Mouse (Mus musculus) CH12.LX (cell line): ENCODE results near the gene Zp3. TPM values are rescaled to one million over a fixed set of nuclear protein-coding genes. Genes with fewer than 3 reads are reported as not detected.
A peak's percentile ranks its signal among the peaks of the same experiment; 100 is the strongest.

Experiments
- DNase-seq: peaks from one replicate; pipeline ENCODE4 v3.0.0-alpha.2; 2013; ENCODE audit errors: extremely low read depth
- H3K27ac ChIP-seq: 2 replicates; pipeline ENCODE4 v1.5.1; 2012; ENCODE audit warnings: low read depth, mild to moderate bottlenecking, control low read depth, moderate library complexity; ENCODE audit not compliant: insufficient read depth
- H3K27me3 ChIP-seq: replicated peaks from 2 replicates; pipeline ENCODE3; 2012; ENCODE audit warnings: inconsistent platforms
- H3K36me3 ChIP-seq, 2 experiments: replicated peaks in 1 of 2; 2 replicates each; pipeline versions ENCODE3 to v1.6.1; 2012; ENCODE audit warnings: inconsistent platforms in 1 of 2, low read length in 1 of 2, mild to moderate bottlenecking in 1 of 2, mixed read lengths in 1 of 2, moderate library complexity in 1 of 2; ENCODE audit not compliant: control insufficient read depth in 1 of 2, insufficient read depth in 1 of 2
- H3K4me1 ChIP-seq, 2 experiments: 2 replicates each; pipeline ENCODE4 v1.6.1; 2012; ENCODE audit warnings: inconsistent platforms in 1 of 2, moderate library complexity in 1 of 2; ENCODE audit not compliant: insufficient read depth in 2 of 2, control insufficient read depth in 1 of 2
- H3K4me2 ChIP-seq: 2 replicates; pipeline ENCODE4 v1.6.1; 2012; ENCODE audit warnings: low read depth, mild to moderate bottlenecking, control low read depth; ENCODE audit not compliant: poor library complexity, insufficient read depth, severe bottlenecking
- H3K4me3 ChIP-seq, 3 experiments: fragments of 150-350 bp in 1 of 3; sonication (generic) in 1 of 3; replicated peaks in 1 of 3; 2 replicates each; pipeline versions ENCODE3 to v1.5.1; 2011 to 2012; ENCODE audit warnings: low read depth in 2 of 3, low read length in 2 of 3, mild to moderate bottlenecking in 2 of 3, moderate library complexity in 2 of 3, control low read depth in 1 of 3, improper control_type of control experiment in 1 of 3, inconsistent platforms in 1 of 3, mixed read lengths in 1 of 3; ENCODE audit not compliant: poor library complexity in 1 of 3
- H3K79me2 ChIP-seq: replicated peaks from 2 replicates; pipeline ENCODE4 v1.6.1; 2012; ENCODE audit warnings: mild to moderate bottlenecking, moderate library complexity; ENCODE audit not compliant: control insufficient read depth, poor library complexity, insufficient read depth, severe bottlenecking; ENCODE audit errors: extremely low read depth
- H3K9ac ChIP-seq: 2 replicates; pipeline ENCODE4 v1.6.1; 2012; ENCODE audit warnings: low read depth, mild to moderate bottlenecking, control low read depth, moderate library complexity; ENCODE audit not compliant: insufficient read depth
- H3K9me3 ChIP-seq: replicated peaks from 2 replicates; pipeline ENCODE3; 2012; ENCODE audit warnings: low read length, inconsistent platforms, mixed read lengths
- CHD1 ChIP-seq: IDR thresholded peaks from 2 replicates; pipeline ENCODE4 v1.6.1; 2012; ENCODE audit warnings: low read depth, low read length, improper control_type of control experiment, inconsistent platforms
- CHD2 ChIP-seq: IDR thresholded peaks from 2 replicates; pipeline ENCODE4 v1.6.1; 2011; ENCODE audit warnings: low read length, improper control_type of control experiment
- CTCF ChIP-seq, 2 experiments: IDR thresholded peaks in 1 of 2; conservative IDR thresholded peaks in 1 of 2; 2 replicates each; pipeline ENCODE4 v1.5.1; 2011 to 2012; ENCODE audit warnings: low read depth in 2 of 2, low read length in 2 of 2, improper control_type of control experiment in 1 of 2, inconsistent platforms in 1 of 2, mild to moderate bottlenecking in 1 of 2, moderate library complexity in 1 of 2
- E2F4 ChIP-seq: IDR thresholded peaks from 2 replicates; pipeline ENCODE4 v1.6.1; 2011; ENCODE audit warnings: low read depth, low read length, improper control_type of control experiment; ENCODE audit not compliant: insufficient replicate concordance
- ELF1 ChIP-seq: IDR thresholded peaks from 2 replicates; pipeline ENCODE4 v1.6.1; 2014; ENCODE audit warnings: low read depth, mild to moderate bottlenecking, inconsistent platforms, low read length, improper control_type of control experiment
- EP300 ChIP-seq: IDR thresholded peaks from 2 replicates; pipeline ENCODE4 v1.6.1; 2011; ENCODE audit warnings: low read length, improper control_type of control experiment
- ETS1 ChIP-seq: conservative IDR thresholded peaks from 2 replicates; pipeline ENCODE4 v1.6.1; 2012; ENCODE audit warnings: low read depth, mild to moderate bottlenecking, inconsistent platforms, low read length, improper control_type of control experiment, moderate library complexity
- GABPA ChIP-seq: IDR thresholded peaks from 2 replicates; pipeline ENCODE4 v1.6.1; 2012; ENCODE audit warnings: low read depth, low read length, improper control_type of control experiment, inconsistent platforms; ENCODE audit not compliant: insufficient replicate concordance
- JUN ChIP-seq: IDR thresholded peaks from 2 replicates; pipeline ENCODE4 v1.6.1; 2011; ENCODE audit warnings: low read depth, mild to moderate bottlenecking, low read length, improper control_type of control experiment, moderate library complexity; ENCODE audit not compliant: insufficient read depth
- JUND ChIP-seq: conservative IDR thresholded peaks from 2 replicates; pipeline ENCODE4 v1.6.1; 2011; ENCODE audit warnings: low read depth, low read length, improper control_type of control experiment
- KAT2A ChIP-seq: IDR thresholded peaks from 2 replicates; pipeline ENCODE4 v1.6.1; 2012; ENCODE audit warnings: low read length, improper control_type of control experiment, inconsistent platforms; ENCODE audit not compliant: insufficient replicate concordance
- MAX ChIP-seq: IDR thresholded peaks from 2 replicates; pipeline ENCODE4 v1.6.1; 2011; ENCODE audit warnings: low read length, improper control_type of control experiment
- MAZ ChIP-seq: IDR thresholded peaks from 2 replicates; pipeline ENCODE4 v1.6.1; 2012; ENCODE audit warnings: low read depth, mild to moderate bottlenecking, inconsistent platforms, low read length, improper control_type of control experiment, moderate library complexity
- MEF2A ChIP-seq: IDR thresholded peaks from 2 replicates; pipeline ENCODE4 v1.6.1; 2014; ENCODE audit warnings: low read depth, mild to moderate bottlenecking, inconsistent platforms, low read length, improper control_type of control experiment, borderline replicate concordance
- MYC ChIP-seq: IDR thresholded peaks from 2 replicates; pipeline ENCODE4 v1.6.1; 2011; ENCODE audit warnings: low read depth, mild to moderate bottlenecking, improper control_type of control experiment, low read length
- NELFE ChIP-seq: IDR thresholded peaks from 2 replicates; pipeline ENCODE4 v1.6.1; 2011; ENCODE audit warnings: low read depth, low read length, improper control_type of control experiment
- NRF1 ChIP-seq: IDR thresholded peaks from 2 replicates; pipeline ENCODE4 v1.6.1; 2014; ENCODE audit warnings: low read depth, mild to moderate bottlenecking, inconsistent platforms, low read length, improper control_type of control experiment, moderate library complexity
- PAX5 ChIP-seq: IDR thresholded peaks from 2 replicates; pipeline ENCODE4 v1.6.1; 2012; ENCODE audit warnings: low read length, inconsistent platforms, mixed read lengths
- POLR2A ChIP-seq: IDR thresholded peaks from 2 replicates; pipeline ENCODE4 v1.6.1; 2011; ENCODE audit warnings: low read depth, mild to moderate bottlenecking, improper control_type of control experiment, low read length
- POLR2AphosphoS2 ChIP-seq: IDR thresholded peaks from 2 replicates; pipeline ENCODE4 v1.6.1; 2011; ENCODE audit warnings: low read depth, low read length, improper control_type of control experiment
- RAD21 ChIP-seq: IDR thresholded peaks from 2 replicates; pipeline ENCODE4 v1.6.1; 2011; ENCODE audit warnings: low read depth, mild to moderate bottlenecking, low read length, improper control_type of control experiment, moderate library complexity
- RCOR1 ChIP-seq: conservative IDR thresholded peaks from 2 replicates; pipeline ENCODE4 v1.6.1; 2012; ENCODE audit warnings: low read depth, mild to moderate bottlenecking, inconsistent platforms, low read length, improper control_type of control experiment
- SMC3 ChIP-seq: IDR thresholded peaks from 2 replicates; pipeline ENCODE4 v1.6.1; 2011; ENCODE audit warnings: low read depth, low read length, improper control_type of control experiment
- TBP ChIP-seq: conservative IDR thresholded peaks from 2 replicates; pipeline ENCODE4 v1.6.1; 2011; ENCODE audit warnings: low read depth, low read length, improper control_type of control experiment
- TCF12 ChIP-seq: IDR thresholded peaks from 2 replicates; pipeline ENCODE4 v1.6.1; 2014; ENCODE audit warnings: low read depth, mild to moderate bottlenecking, inconsistent platforms, low read length, improper control_type of control experiment
- UBTF ChIP-seq: IDR thresholded peaks from 2 replicates; pipeline ENCODE4 v1.6.1; 2012; ENCODE audit warnings: low read depth, mild to moderate bottlenecking, inconsistent platforms, low read length, improper control_type of control experiment, moderate library complexity
- USF1 ChIP-seq: IDR thresholded peaks from 2 replicates; pipeline ENCODE4 v1.6.1; 2014; ENCODE audit warnings: low read depth, mild to moderate bottlenecking, inconsistent platforms, low read length, improper control_type of control experiment
- USF2 ChIP-seq: conservative IDR thresholded peaks from 2 replicates; pipeline ENCODE4 v1.6.1; 2011; ENCODE audit warnings: low read depth, low read length, improper control_type of control experiment
- ZC3H11A ChIP-seq: IDR thresholded peaks from 2 replicates; pipeline ENCODE4 v1.6.1; 2012; ENCODE audit warnings: low read depth, mild to moderate bottlenecking, inconsistent platforms, low read length, improper control_type of control experiment
- ZKSCAN1 ChIP-seq: IDR thresholded peaks from 2 replicates; pipeline ENCODE4 v1.6.1; 2012; ENCODE audit warnings: low read depth, inconsistent platforms, low read length, improper control_type of control experiment, borderline replicate concordance
- ZMIZ1 ChIP-seq: IDR thresholded peaks from 2 replicates; pipeline ENCODE4 v1.6.1; 2012; ENCODE audit warnings: low read depth, mild to moderate bottlenecking, inconsistent platforms, low read length, improper control_type of control experiment
- ZNF384 ChIP-seq: IDR thresholded peaks from 2 replicates; pipeline ENCODE4 v1.6.1; 2012; ENCODE audit warnings: low read depth, low read length, improper control_type of control experiment, inconsistent platforms
- dilution Hi-C: fragments of 300-500 bp; cut with MboI; formaldehyde crosslinking; loops from 2 replicates; pipeline ENCODE4 v1.14.3; 2020; ENCODE audit warnings: low sequenced_read_pairs; ENCODE audit not compliant: extremely low pct_unique_long_range_greater_than_20kb, extremely low pct_ligation_motif_present
- in situ Hi-C: fragments of 300-500 bp; cut with MboI; formaldehyde crosslinking; loops from 3 replicates; pipeline ENCODE4 v1.14.3; 2019; ENCODE audit warnings: low sequenced_read_pairs, low pct_ligation_motif_present, low pct_unique_long_range_greater_than_20kb, mixed read lengths
- polyA plus RNA-seq: library from polyadenylated mRNA; unstranded; fragments of >175 nt; gene quantifications from 2 replicates; pipeline ENCODE4 v1.2.1, GENCODE M21; 2012; ENCODE audit warnings: low read depth; ENCODE audit not compliant: insufficient read length
- total RNA-seq, 2 experiments: library from RNA; depleted of rRNA; stranded (reverse); fragments of 300-350 nt in 1 of 2; fragments of >200 nt in 1 of 2; gene quantifications; 2 replicates each; pipeline ENCODE4 v1.2.3; 2012 to 2014

The Zp3 gene
- total and polyA plus RNA-seq, 3 experiments, result 0.13 TPM; not detected in 2

DNA sequence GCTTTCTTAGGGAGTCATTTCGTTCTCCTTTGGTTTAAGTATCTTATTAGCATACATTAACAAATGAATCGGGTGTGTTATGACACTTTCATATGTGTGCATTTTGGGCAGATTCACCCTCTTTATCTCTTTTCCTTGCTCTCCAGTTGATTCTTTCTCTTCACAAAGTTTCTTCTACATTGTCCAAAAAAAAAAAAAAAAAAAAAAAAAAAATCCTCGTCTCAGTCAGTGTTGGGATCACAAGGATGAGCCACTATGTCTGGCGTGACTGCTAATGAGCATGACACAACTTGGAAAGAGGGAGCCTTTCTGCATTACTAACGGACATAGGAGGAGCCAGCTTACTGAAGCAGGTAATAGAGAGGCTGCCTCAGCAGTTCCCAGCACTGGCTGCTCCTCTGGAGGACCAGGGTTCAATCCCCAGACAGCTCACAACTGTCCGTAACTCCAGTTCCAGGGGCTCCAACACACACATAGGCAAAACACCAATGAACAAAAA, 4.7 kb downstream of the Zp3 start:
- peaks cover 3% of the 10 kb centered on the region for H3K27me3 ChIP-seq
- no peak for DNase-seq
- dilution Hi-C loops, result no loop called here
- H3K4me2 ChIP-seq, result no peak overlapping the region
- H3K79me2 ChIP-seq, result no peaks in the 10 kb centered on the region
- no peak overlapping the region for H3K4me3 ChIP-seq
- in situ Hi-C loops, result loop anchor here (5.0 to 10.0 kb wide), 2 partner anchors 73 to 190 kb away; partner anchors contain the start of gene Orai2
- no peaks in the 10 kb centered on the region for H3K9me3 ChIP-seq
- no peak overlapping the region for H3K27ac ChIP-seq
- no peak overlapping the region for H3K9ac ChIP-seq
- TF ChIP-seq POLR2AphosphoS2, result no peak
- TF ChIP-seq ETS1, result no peak
- no peak for TF ChIP-seq CTCF (conservative IDR thresholded peaks at IDR 0.05 in 1 of 2, IDR thresholded peaks at IDR 0.05 in 1 of 2; ENCODE audit: low read depth in 2 of 2, low read length in 2 of 2)
- TF ChIP-seq CHD1, result no peak
- no peak for TF ChIP-seq RCOR1
- no peak for TF ChIP-seq KAT2A
- peaks cover 0 to 8% of the 10 kb centered on the region in 2 experiments; a peak in 2 of 4 replicates for H3K4me1 ChIP-seq
- no peaks in the 10 kb centered on the region for H3K36me3 ChIP-seq

DNA sequence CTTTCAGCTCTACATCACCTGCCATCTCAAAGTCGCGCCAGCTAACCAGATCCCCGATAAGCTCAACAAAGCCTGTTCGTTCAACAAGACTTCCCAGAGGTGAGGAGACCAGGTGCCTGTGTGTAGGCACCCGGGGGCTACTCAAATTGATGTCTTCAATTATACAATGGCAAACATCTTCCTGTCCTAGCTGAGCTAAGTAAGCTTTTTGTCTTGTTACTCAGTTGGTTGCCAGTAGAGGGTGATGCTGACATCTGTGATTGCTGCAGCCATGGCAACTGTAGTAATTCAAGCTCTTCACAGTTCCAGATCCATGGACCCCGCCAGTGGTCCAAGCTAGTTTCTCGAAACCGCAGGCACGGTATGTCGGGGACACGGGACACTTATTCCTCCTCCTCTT, 7.3 kb downstream of the Zp3 start:
- Histone ChIP-seq H3K9ac (no peak overlapping the region), H3K27me3 (no peaks in the 10 kb centered on the region), H3K9me3 (no peaks in the 10 kb centered on the region), H3K36me3 (no peaks in the 10 kb centered on the region), H3K27ac (no peak overlapping the region), H3K4me3 (no peak overlapping the region), H3K79me2 (no peaks in the 10 kb centered on the region), H3K4me1 (peaks cover 11 to 30% of the 10 kb centered on the region in 2 experiments), H3K4me2 (no peak overlapping the region)
- DNase-seq, result peak; percentile 68
- in situ Hi-C loops (loop anchor here (10.0 kb wide), 1 partner anchor 188 kb away; the partner anchor contains the start of gene Orai2), dilution Hi-C loops (no loop called here)
- TF ChIP-seq JUND, result no peak
- no peak for TF ChIP-seq EP300
- peak; percentile 85 for TF ChIP-seq RAD21
- TF ChIP-seq GABPA, result no peak
- no peak for TF ChIP-seq USF1
- no peak for TF ChIP-seq MAX
- TF ChIP-seq USF2, result no peak
- TF ChIP-seq ZC3H11A, result peak; percentile 57; the same call in 1 of the 2 replicates
- TF ChIP-seq PAX5, result no peak
- no peak for TF ChIP-seq ZNF384
- TF ChIP-seq TCF12, result no peak
- TF ChIP-seq UBTF, result no peak
- no peak for TF ChIP-seq POLR2A
- no peak for TF ChIP-seq NRF1
- TF ChIP-seq CHD2, result no peak
- no peak for TF ChIP-seq CHD1
- no peak for TF ChIP-seq JUN
- TF ChIP-seq NELFE, result no peak
- peak; percentile 79 for TF ChIP-seq SMC3
- no peak for TF ChIP-seq E2F4
- no peak for TF ChIP-seq MEF2A
- TF ChIP-seq POLR2AphosphoS2, result no peak
- TF ChIP-seq CTCF (conservative IDR thresholded peaks at IDR 0.05 in 1 of 2, IDR thresholded peaks at IDR 0.05 in 1 of 2; ENCODE audit: low read depth in 2 of 2, low read length in 2 of 2), result peak; percentile 29 to 83; a peak in 2 of 4 replicates
- TF ChIP-seq RCOR1, result no peak
- TF ChIP-seq ELF1, result 0 out of 2 replicates have a peak, but pooled peaks have one; percentile 24
- no peak for TF ChIP-seq MAZ
- TF ChIP-seq TBP, result no peak
- TF ChIP-seq ZKSCAN1, result no peak
- TF ChIP-seq MYC, result no peak
- no peak for TF ChIP-seq ZMIZ1
- no peak for TF ChIP-seq ETS1
